Mouse (Mus musculus) neural tube, embryonic 15.5 days (tissue): ENCODE data around the gene Adamts12. TPM values are rescaled to one million over a fixed set of nuclear protein-coding genes. Genes with fewer than 3 reads are reported as not detected.

Experiments
- ATAC-seq: fragments of 200-750 bp; cut with Nextera tagmentation; 2 replicates; pipeline ENCODE4 v1.8.0; 2017; ENCODE audit warnings: mild to moderate bottlenecking, moderate TSS enrichment, moderate library complexity; ENCODE audit not compliant: low FRiP score
- H3K27ac ChIP-seq: fragments of 300-500 bp; sonication (generic); replicated peaks from 2 replicates; pipeline ENCODE4 v1.5.1; 2015; ENCODE audit warnings: mild to moderate bottlenecking, inconsistent platforms
- H3K27me3 ChIP-seq: fragments of 300-500 bp; sonication (generic); replicated peaks from 2 replicates; pipeline ENCODE4 v1.6.1; 2015; ENCODE audit warnings: inconsistent platforms
- H3K36me3 ChIP-seq: fragments of 300-500 bp; sonication (generic); 2 replicates; pipeline ENCODE4 v1.6.1; 2015; ENCODE audit warnings: inconsistent platforms
- H3K4me1 ChIP-seq: fragments of 300-500 bp; sonication (generic); 2 replicates; pipeline ENCODE4 v1.6.1; 2015; ENCODE audit warnings: inconsistent platforms
- H3K4me2 ChIP-seq: fragments of 300-500 bp; sonication (generic); 2 replicates; pipeline ENCODE4 v1.6.1; 2015; ENCODE audit warnings: inconsistent platforms, mild to moderate bottlenecking, moderate library complexity
- H3K4me3 ChIP-seq: fragments of 300-500 bp; sonication (generic); replicated peaks from 2 replicates; pipeline ENCODE4 v1.5.1; 2015; ENCODE audit warnings: mild to moderate bottlenecking, inconsistent platforms
- H3K9ac ChIP-seq: fragments of 300-500 bp; sonication (generic); replicated peaks from 2 replicates; pipeline ENCODE4 v1.6.1; 2015; ENCODE audit warnings: mild to moderate bottlenecking, inconsistent platforms
- H3K9me3 ChIP-seq: fragments of 300-500 bp; sonication (generic); replicated peaks from 2 replicates; pipeline ENCODE4 v1.6.1; 2016; ENCODE audit warnings: inconsistent platforms
- WGBS: fragments of 180-500 bp; shearing (Covaris S2); methylation state at CpG from one replicate; pipeline ENCODE4 v1.1.7; 2015; ENCODE audit warnings: mixed read lengths; 5-methylcytosine and 5-hydroxymethylcytosine counted together
- polyA plus RNA-seq: library from polyadenylated mRNA; unstranded; fragments of >200 nt; fragmentation: Nextera tagmentation; extraction: Ambion mirVana; gene quantifications from 2 replicates; pipeline ENCODE4 v1.2.1, GENCODE M21; 2015

Gene Adamts12
- polyA plus RNA-seq, 1 experiment from 2014 or later, result 1.5 TPM

DNA sequence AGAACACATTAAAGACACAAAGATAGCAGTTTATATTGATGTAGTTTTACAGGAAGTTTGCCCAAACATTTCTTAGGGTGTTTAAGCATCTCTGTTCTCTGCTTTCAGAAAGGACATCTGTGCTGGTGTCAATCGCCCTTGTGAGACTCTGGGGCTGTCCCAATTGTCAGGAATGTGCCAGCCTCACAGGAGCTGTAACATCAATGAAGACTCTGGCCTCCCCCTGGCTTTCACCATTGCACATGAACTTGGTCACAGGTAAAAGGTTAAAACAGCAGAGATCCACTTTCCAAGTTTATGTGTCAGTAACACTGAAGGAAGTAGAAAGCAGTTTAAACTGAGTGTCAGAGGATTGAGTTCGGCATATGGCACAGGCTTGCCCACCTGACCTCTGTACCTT is 176.7 kb downstream of the Adamts12 start:
- 90% methylated on average over 2 of the region's 2 CpGs for WGBS
- Histone ChIP-seq H3K36me3 (no peaks in the 10 kb centered on the region), H3K9me3 (no peaks in the 10 kb centered on the region), H3K4me1 (no peaks in the 10 kb centered on the region), H3K4me3 (no peak overlapping the region), H3K4me2 (no peak overlapping the region), H3K27ac (no peak overlapping the region), H3K9ac (no peak overlapping the region), H3K27me3 (no peaks in the 10 kb centered on the region)
- ATAC-seq, result no peak

DNA sequence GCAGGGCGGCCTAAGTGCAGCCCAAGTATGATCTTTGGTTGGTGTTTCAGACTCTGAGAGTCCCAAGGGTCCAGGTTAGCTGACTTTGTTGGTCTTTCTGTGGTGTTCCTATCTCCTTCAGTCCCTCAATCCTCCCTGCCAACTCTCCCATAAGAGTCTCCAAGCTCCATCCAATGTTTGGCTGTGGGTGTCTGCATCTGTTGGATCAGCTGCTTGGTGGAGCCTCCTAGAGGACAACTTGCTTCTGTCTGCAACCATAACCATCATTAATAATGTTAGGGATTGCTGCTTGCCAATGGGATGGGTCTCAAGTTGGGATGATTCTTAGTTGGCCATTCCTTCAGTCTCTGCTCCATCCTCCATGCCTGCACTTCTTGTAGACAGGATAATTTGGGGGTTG is 181.8 kb downstream of the Adamts12 start:
- Histone ChIP-seq H3K9me3 (no peaks in the 10 kb centered on the region), H3K36me3 (no peaks in the 10 kb centered on the region), H3K27me3 (no peaks in the 10 kb centered on the region), H3K4me3 (no peak overlapping the region), H3K4me2 (no peak overlapping the region), H3K27ac (no peak overlapping the region), H3K4me1 (no peaks in the 10 kb centered on the region), H3K9ac (no peak overlapping the region)
- ATAC-seq, result no peak
- WGBS, result 86% methylated on average over 1 of the region's 1 CpGs

DNA sequence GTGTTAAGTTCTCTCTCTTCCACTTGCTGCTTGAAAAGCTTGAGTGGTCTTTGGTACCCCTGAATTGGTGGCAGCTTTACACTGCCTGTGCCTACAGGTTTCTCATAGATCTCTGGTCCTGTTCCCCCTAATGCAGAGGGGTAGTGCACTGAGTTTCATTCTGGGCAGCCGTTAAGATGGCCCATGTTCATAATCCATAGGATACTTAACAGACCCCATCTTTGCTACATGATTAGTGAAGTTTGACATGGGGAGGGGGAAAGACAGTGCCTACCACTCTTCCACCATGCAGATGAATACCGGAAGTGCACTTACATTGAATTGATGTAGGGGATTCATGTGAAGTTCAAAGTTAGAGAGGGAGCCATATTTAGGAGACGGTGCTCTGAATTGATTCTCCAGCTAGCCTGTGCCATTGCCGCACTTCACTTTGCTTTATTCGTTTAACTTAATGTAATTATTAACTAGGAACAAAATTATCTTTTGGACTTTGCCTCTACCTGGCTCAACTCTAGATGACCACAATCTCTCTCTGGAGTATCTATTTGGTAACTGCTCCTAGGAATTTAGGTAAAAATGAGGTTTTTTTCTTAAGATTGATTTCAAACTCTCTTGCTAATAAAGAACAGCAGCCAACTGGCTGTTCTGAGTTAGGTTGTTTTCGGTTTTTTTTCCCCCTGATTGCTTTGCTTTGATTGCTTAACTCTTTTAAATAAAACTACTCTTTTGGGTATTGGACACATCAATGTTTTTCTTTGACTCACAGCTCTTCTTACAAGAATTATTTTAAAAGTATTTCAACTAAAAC is 214.9 kb downstream of the Adamts12 start:
- no peak overlapping the region for H3K27ac ChIP-seq
- no peak overlapping the region for H3K9ac ChIP-seq
- H3K36me3 ChIP-seq, result no peaks in the 10 kb centered on the region
- 94% methylated on average over 6 of the region's 6 CpGs for WGBS
- H3K4me3 ChIP-seq, result no peak overlapping the region
- H3K4me1 ChIP-seq, result no peaks in the 10 kb centered on the region
- no peaks in the 10 kb centered on the region for H3K9me3 ChIP-seq
- H3K27me3 ChIP-seq, result no peaks in the 10 kb centered on the region
- H3K4me2 ChIP-seq, result no peak overlapping the region
- ATAC-seq, result no peak

DNA sequence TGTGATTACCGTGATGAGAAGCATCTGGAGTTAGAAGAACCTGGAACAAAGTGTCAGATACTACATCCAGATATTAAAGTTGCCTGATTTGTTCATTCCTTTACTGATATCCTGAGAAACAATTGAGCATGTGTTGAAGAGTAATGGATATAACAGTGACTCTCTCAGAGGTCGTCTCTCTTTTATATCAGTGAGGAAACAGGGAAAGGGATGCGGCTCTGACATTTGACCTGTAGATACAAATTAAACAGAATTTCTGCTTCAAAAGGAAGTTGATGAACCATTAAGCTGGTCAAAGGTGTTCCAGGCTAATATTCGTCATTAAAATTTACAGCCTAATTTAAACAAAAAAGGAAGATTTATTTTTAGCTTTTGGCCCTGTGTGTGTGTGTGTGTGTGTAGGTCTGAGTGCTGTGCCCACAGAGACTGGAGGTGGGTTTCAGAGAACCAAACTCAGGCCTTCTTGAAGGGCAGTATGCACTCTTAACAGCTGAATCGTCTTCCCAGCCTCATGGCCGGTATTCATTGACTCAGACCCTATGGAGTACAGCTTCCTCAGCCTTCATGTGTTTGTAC is 216.2 kb downstream of the Adamts12 start:
- Histone ChIP-seq H3K4me3 (no peak overlapping the region), H3K9ac (no peak overlapping the region), H3K27ac (no peak overlapping the region), H3K4me2 (no peak overlapping the region), H3K27me3 (no peaks in the 10 kb centered on the region), H3K9me3 (no peaks in the 10 kb centered on the region), H3K4me1 (no peaks in the 10 kb centered on the region), H3K36me3 (no peaks in the 10 kb centered on the region)
- WGBS, result 77% methylated on average over 6 of the region's 6 CpGs
- ATAC-seq, result no peak

DNA sequence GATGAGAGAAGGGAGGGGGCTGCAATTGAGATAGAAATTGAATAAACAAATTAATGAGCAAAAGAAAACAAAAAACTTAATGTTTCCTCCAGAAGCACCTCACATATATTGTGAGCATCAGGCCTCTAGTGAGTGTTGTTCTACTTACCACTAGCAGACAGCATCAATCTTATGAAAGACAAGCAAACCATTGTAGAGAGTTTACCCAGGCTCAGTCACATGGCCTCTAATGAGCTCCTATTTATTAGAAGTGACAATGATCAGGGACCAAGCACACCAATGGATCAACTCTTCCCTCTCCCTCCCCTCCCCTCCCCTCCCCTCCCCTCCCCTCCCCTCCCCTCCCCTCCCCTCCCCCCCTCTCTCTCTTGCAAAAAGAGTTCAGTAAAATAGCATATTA is 218.6 kb downstream of the Adamts12 start:
- no peaks in the 10 kb centered on the region for H3K9me3 ChIP-seq
- H3K4me3 ChIP-seq, result no peak overlapping the region
- H3K4me2 ChIP-seq, result no peak overlapping the region

DNA sequence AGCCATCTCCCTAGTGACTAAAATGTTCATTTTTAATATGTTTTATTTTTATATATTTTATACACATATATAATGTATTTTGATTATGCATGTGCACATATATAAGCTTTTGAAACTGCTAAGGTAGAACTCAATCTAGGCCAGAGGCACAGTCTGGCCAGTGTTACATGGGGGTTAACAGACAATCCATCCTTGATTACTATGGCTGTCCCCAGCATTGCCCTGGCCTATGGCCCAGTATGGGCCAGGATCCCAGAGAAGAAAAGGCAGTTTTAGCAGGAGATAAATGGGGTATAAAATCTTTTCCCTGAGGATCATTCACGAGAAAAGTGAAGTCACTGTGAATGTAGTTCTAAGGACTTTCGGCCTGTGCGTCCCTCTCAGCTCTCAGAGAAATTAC is 223.2 kb downstream of the Adamts12 start:
- H3K27ac ChIP-seq, result no peak overlapping the region
- 48% methylated on average over 3 of the region's 3 CpGs for WGBS
- ATAC-seq, result peak; percentile 71

More for the DNA sequence above, 218.6 kb downstream of the Adamts12 start:
- Histone ChIP-seq H3K36me3 (no peaks in the 10 kb centered on the region), H3K27ac (no peak overlapping the region), H3K9ac (no peak overlapping the region), H3K27me3 (no peaks in the 10 kb centered on the region), H3K4me1 (no peaks in the 10 kb centered on the region)
- no peak for ATAC-seq

GRCm38 (mm10) chr15:11292246-11292645 is 227.7 kb downstream of the Adamts12 start:
- H3K4me3 ChIP-seq, result no peak overlapping the region
- no peak overlapping the region for H3K4me2 ChIP-seq
- ATAC-seq, result no peak
- WGBS, result 88% methylated on average over 5 of the region's 5 CpGs
- H3K27ac ChIP-seq, result no peak overlapping the region
- no peak overlapping the region for H3K9ac ChIP-seq
- no peaks in the 10 kb centered on the region for H3K36me3 ChIP-seq
- H3K9me3 ChIP-seq, result no peaks in the 10 kb centered on the region
- H3K27me3 ChIP-seq, result no peaks in the 10 kb centered on the region
- H3K4me1 ChIP-seq, result no peaks in the 10 kb centered on the region

More for the DNA sequence above, 223.2 kb downstream of the Adamts12 start:
- no peaks in the 10 kb centered on the region for H3K9me3 ChIP-seq
- H3K9ac ChIP-seq, result no peak overlapping the region
- H3K36me3 ChIP-seq, result no peaks in the 10 kb centered on the region
- H3K4me3 ChIP-seq, result no peak overlapping the region
- no peaks in the 10 kb centered on the region for H3K4me1 ChIP-seq
- H3K27me3 ChIP-seq, result no peaks in the 10 kb centered on the region
- H3K4me2 ChIP-seq, result no peak overlapping the region

DNA sequence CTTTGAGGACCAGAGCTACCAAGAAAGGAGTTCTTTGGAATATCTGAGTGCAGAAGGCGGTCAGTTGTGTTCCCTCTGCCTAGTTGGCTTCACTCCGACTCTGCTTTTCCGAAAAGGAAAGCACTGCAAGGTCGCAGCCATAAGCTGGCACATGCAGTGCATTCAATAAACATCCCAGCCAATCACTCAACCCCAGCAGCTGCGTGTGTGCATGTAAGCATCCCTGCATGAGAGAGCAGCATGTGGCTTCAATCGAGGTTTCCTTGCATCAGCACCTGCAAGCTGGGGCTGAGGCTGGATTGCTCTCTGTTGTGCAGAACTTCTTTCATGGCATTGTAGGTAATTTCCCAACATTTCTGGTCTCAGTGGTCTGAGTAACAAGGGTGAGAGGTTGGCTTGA is 230.4 kb downstream of the Adamts12 start:
- Histone ChIP-seq H3K4me2 (no peak overlapping the region), H3K27me3 (no peaks in the 10 kb centered on the region), H3K9me3 (no peaks in the 10 kb centered on the region), H3K27ac (no peak overlapping the region), H3K36me3 (no peaks in the 10 kb centered on the region), H3K4me1 (no peaks in the 10 kb centered on the region), H3K4me3 (no peak overlapping the region), H3K9ac (no peak overlapping the region)
- WGBS, result 64% methylated on average over 6 of the region's 6 CpGs
- ATAC-seq, result peak; percentile 53; the same call in 1 of the 2 replicates

DNA sequence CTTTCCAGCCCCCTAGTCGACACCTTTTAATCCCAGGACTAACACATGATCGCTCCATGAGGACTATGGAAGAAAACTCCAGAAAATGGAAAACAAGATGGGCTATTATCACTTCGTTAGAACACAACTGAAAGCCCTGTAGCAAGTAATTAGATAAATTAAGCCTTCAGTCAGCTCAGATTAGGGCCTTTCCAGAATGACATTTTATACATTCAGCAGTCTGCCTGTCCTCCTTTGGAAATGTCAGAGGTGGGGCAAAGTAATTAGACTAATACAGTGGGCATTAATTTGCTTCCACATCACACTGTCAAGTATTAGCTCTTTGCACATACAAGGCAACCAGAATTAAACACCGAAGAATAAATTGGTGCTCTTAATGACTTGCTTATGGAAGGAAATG is 233.4 kb downstream of the Adamts12 start:
- no peaks in the 10 kb centered on the region for H3K4me1 ChIP-seq
- H3K9ac ChIP-seq, result no peak overlapping the region
- no peak overlapping the region for H3K27ac ChIP-seq
- no peaks in the 10 kb centered on the region for H3K27me3 ChIP-seq
- H3K4me2 ChIP-seq, result no peak overlapping the region
- no peak for ATAC-seq
- no peak overlapping the region for H3K4me3 ChIP-seq
- H3K36me3 ChIP-seq, result no peaks in the 10 kb centered on the region
- 77% methylated on average over 4 of the region's 4 CpGs for WGBS
- H3K9me3 ChIP-seq, result no peaks in the 10 kb centered on the region

- ATAC-seq, result no peak
- Histone ChIP-seq H3K4me1 (no peaks in the 10 kb centered on the region), H3K4me3 (no peak overlapping the region), H3K36me3 (no peaks in the 10 kb centered on the region), H3K27me3 (no peaks in the 10 kb centered on the region), H3K4me2 (no peak overlapping the region), H3K27ac (no peak overlapping the region), H3K9ac (no peak overlapping the region), H3K9me3 (no peaks in the 10 kb centered on the region)
- 65% methylated on average over 3 of the region's 3 CpGs for WGBS
Measured at GRCm38 (mm10) chr15:11317077-11317476, 252.5 kb downstream of the Adamts12 start.

- Histone ChIP-seq H3K9ac (no peak overlapping the region), H3K27ac (no peak overlapping the region), H3K4me1 (no peaks in the 10 kb centered on the region), H3K36me3 (no peaks in the 10 kb centered on the region), H3K4me3 (no peak overlapping the region), H3K9me3 (no peaks in the 10 kb centered on the region), H3K4me2 (no peak overlapping the region), H3K27me3 (no peaks in the 10 kb centered on the region)
- ATAC-seq, result no peak
- WGBS, result 34% methylated on average over 8 of the region's 8 CpGs
Measured at GRCm38 (mm10) chr15:11320481-11320880, 255.9 kb downstream of the Adamts12 start.

GRCm38 (mm10) chr15:11339467-11340180 is 275.0 kb downstream of the Adamts12 start:
- Histone ChIP-seq H3K4me1 (no peaks in the 10 kb centered on the region), H3K27ac (no peak overlapping the region), H3K9ac (no peak overlapping the region), H3K4me2 (no peak overlapping the region), H3K4me3 (no peak overlapping the region), H3K27me3 (no peaks in the 10 kb centered on the region), H3K9me3 (no peaks in the 10 kb centered on the region), H3K36me3 (no peaks in the 10 kb centered on the region)
- no peak for ATAC-seq
- WGBS, result 81% methylated on average over 7 of the region's 7 CpGs
